Mouse (Mus musculus): ENCODE data around the gene Lax1. TPM values are rescaled to one million over a fixed set of nuclear protein-coding genes. Genes with fewer than 3 reads are reported as not detected.
A peak's percentile ranks its signal among the peaks of the same experiment; 100 is the strongest.
"Not testable (repeated sequence)": the region's sequence is repeated elsewhere in the genome, so short reads cannot be mapped to it uniquely, and the experiment has no call there.

The Lax1 gene
- polyA plus RNA-seq, 1 experiment from 2014 or later = 0.26 TPM

- peaks cover 49% of the 10 kb centered on the region for H3K36me3 ChIP-seq
- no peak for DNase-seq (ENCODE audit: low spot score)
- H3K4me1 ChIP-seq = peaks cover 19% of the 10 kb centered on the region
- no peaks in the 10 kb centered on the region for H3K9me3 ChIP-seq
- no peaks in the 10 kb centered on the region for H3K27me3 ChIP-seq (ENCODE audit: insufficient read depth, poor library complexity, severe bottlenecking)
- 65% methylated on average over 6 of the region's 6 CpGs for WGBS
- no peak overlapping the region for H3K27ac ChIP-seq
- H3K4me3 ChIP-seq = no peak overlapping the region
Observed at GRCm38 (mm10) chr1:133710895-133711294, 21.0 kb upstream of the Lax1 start.

GRCm38 (mm10) chr1:133709292-133709691 is 19.4 kb upstream of the Lax1 start:
- Histone ChIP-seq H3K4me3 (no peak overlapping the region), H3K36me3 (peaks cover 50% of the 10 kb centered on the region), H3K9me3 (no peaks in the 10 kb centered on the region), H3K4me1 (peaks cover 19% of the 10 kb centered on the region), H3K27me3 (ENCODE audit: insufficient read depth, poor library complexity, severe bottlenecking) (no peaks in the 10 kb centered on the region), H3K27ac (no peak overlapping the region)
- 87% methylated on average over 3 of the region's 3 CpGs for WGBS
- DNase-seq (ENCODE audit: low spot score) = no peak

GRCm38 (mm10) chr1:133701824-133702223 is 11.9 kb upstream of the Lax1 start:
- 25% methylated on average over 1 of the region's 2 CpGs for WGBS
- H3K27ac ChIP-seq; DNase-seq (ENCODE audit: low spot score); H3K4me3 ChIP-seq; H3K9me3 ChIP-seq; H3K27me3 ChIP-seq (ENCODE audit: insufficient read depth, poor library complexity, severe bottlenecking); H3K4me1 ChIP-seq: not testable (repeated sequence)
- peaks cover 24% of the 10 kb centered on the region for H3K36me3 ChIP-seq

- H3K9me3 ChIP-seq = no peaks in the 10 kb centered on the region
- DNase-seq (ENCODE audit: low spot score) = no peak
- H3K36me3 ChIP-seq = 0 out of 2 replicates have a peak, but pooled peaks cover 3% of the 10 kb centered on the region
- no peak overlapping the region; the same call in 1 of the 2 replicates for H3K27ac ChIP-seq
- no peaks in the 10 kb centered on the region for H3K27me3 ChIP-seq (ENCODE audit: insufficient read depth, poor library complexity, severe bottlenecking)
- WGBS = 90% methylated on average over 12 of the region's 12 CpGs
- H3K4me3 ChIP-seq = no peak overlapping the region
- H3K4me1 ChIP-seq = peaks cover 36% of the 10 kb centered on the region
Observed at GRCm38 (mm10) chr1:133697935-133698620, 8.2 kb upstream of the Lax1 start.

- Histone ChIP-seq H3K27ac (peak overlapping the region; percentile 87), H3K4me3 (no peak overlapping the region), H3K27me3 (ENCODE audit: insufficient read depth, poor library complexity, severe bottlenecking) (no peaks in the 10 kb centered on the region), H3K36me3 (no peaks in the 10 kb centered on the region), H3K9me3 (no peaks in the 10 kb centered on the region), H3K4me1 (peaks cover 42% of the 10 kb centered on the region)
- 48% methylated on average over 7 of the region's 7 CpGs for WGBS
- DNase-seq (ENCODE audit: low spot score) = no peak
Observed at GRCm38 (mm10) chr1:133695901-133696300, 6.0 kb upstream of the Lax1 start.

- Histone ChIP-seq H3K27me3 (ENCODE audit: insufficient read depth, poor library complexity, severe bottlenecking) (no peaks in the 10 kb centered on the region), H3K9me3 (no peaks in the 10 kb centered on the region), H3K4me3 (no peak overlapping the region), H3K4me1 (peaks cover 46% of the 10 kb centered on the region), H3K27ac (peak overlapping the region; percentile 87), H3K36me3 (no peaks in the 10 kb centered on the region)
- no peak for DNase-seq (ENCODE audit: low spot score)
- 79% methylated on average over 1 of the region's 1 CpGs for WGBS
Observed at GRCm38 (mm10) chr1:133694876-133695275, 5.0 kb upstream of the Lax1 start.

- no peak for DNase-seq (ENCODE audit: low spot score)
Observed at GRCm38 (mm10) chr1:133694301-133694700, 4.4 kb upstream of the Lax1 start.

GRCm38 (mm10) chr1:133693536-133694114 is 3.7 kb upstream of the Lax1 start:
- Histone ChIP-seq H3K4me3 (no peak overlapping the region), H3K4me1 (peaks cover 49% of the 10 kb centered on the region), H3K27ac (peak overlapping the region; percentile 87), H3K36me3 (no peaks in the 10 kb centered on the region), H3K9me3 (no peaks in the 10 kb centered on the region), H3K27me3 (ENCODE audit: insufficient read depth, poor library complexity, severe bottlenecking) (no peaks in the 10 kb centered on the region)
- DNase-seq (ENCODE audit: low spot score) = no peak
- WGBS = 58% methylated on average over 11 of the region's 11 CpGs

More at GRCm38 (mm10) chr1:133694301-133694700, 4.4 kb upstream of the Lax1 start:
- 4% methylated on average over 1 of the region's 1 CpGs for WGBS
- peaks cover 49% of the 10 kb centered on the region for H3K4me1 ChIP-seq
- H3K4me3 ChIP-seq = no peak overlapping the region
- H3K27ac ChIP-seq = peak overlapping the region; percentile 87
- H3K9me3 ChIP-seq = no peaks in the 10 kb centered on the region
- H3K36me3 ChIP-seq = no peaks in the 10 kb centered on the region
- H3K27me3 ChIP-seq (ENCODE audit: insufficient read depth, poor library complexity, severe bottlenecking) = no peaks in the 10 kb centered on the region

- Histone ChIP-seq H3K4me1 (peaks cover 49% of the 10 kb centered on the region), H3K36me3 (no peaks in the 10 kb centered on the region)
- 31% methylated on average over 4 of the region's 4 CpGs for WGBS
Observed at GRCm38 (mm10) chr1:133692195-133692594, 2.3 kb upstream of the Lax1 start.

GRCm38 (mm10) chr1:133691046-133691445 is 1.1 kb upstream of the Lax1 start:
- no peak for DNase-seq (ENCODE audit: low spot score)
- 0 out of 2 replicates have a peak overlapping the region, but pooled peaks have one; percentile 2 for H3K27ac ChIP-seq
- 92% methylated on average over 6 of the region's 6 CpGs for WGBS
- H3K27me3 ChIP-seq (ENCODE audit: insufficient read depth, poor library complexity, severe bottlenecking) = no peaks in the 10 kb centered on the region
- H3K4me3 ChIP-seq = no peak overlapping the region
- H3K9me3 ChIP-seq = no peaks in the 10 kb centered on the region
- H3K4me1 ChIP-seq = peaks cover 39% of the 10 kb centered on the region
- no peaks in the 10 kb centered on the region for H3K36me3 ChIP-seq

More at GRCm38 (mm10) chr1:133692195-133692594, 2.3 kb upstream of the Lax1 start:
- H3K9me3 ChIP-seq = no peaks in the 10 kb centered on the region
- H3K27me3 ChIP-seq (ENCODE audit: insufficient read depth, poor library complexity, severe bottlenecking) = no peaks in the 10 kb centered on the region
- no peak overlapping the region for H3K4me3 ChIP-seq
- H3K27ac ChIP-seq = peak overlapping the region; percentile 47; the same call in 1 of the 2 replicates
- no peak for DNase-seq (ENCODE audit: low spot score)

GRCm38 (mm10) chr1:133688301-133688700 is 1.6 kb downstream of the Lax1 start:
- H3K4me3 ChIP-seq = no peak overlapping the region
- H3K27me3 ChIP-seq (ENCODE audit: insufficient read depth, poor library complexity, severe bottlenecking) = no peaks in the 10 kb centered on the region
- peaks cover 13% of the 10 kb centered on the region for H3K4me1 ChIP-seq
- no peaks in the 10 kb centered on the region for H3K9me3 ChIP-seq
- no peak overlapping the region for H3K27ac ChIP-seq
- no peak for DNase-seq (ENCODE audit: low spot score)
- WGBS = 77% methylated on average over 7 of the region's 7 CpGs
- no peaks in the 10 kb centered on the region for H3K36me3 ChIP-seq

GRCm38 (mm10) chr1:133685749-133686519 is 4.0 kb downstream of the Lax1 start:
- H3K27ac ChIP-seq = no peak overlapping the region

GRCm38 (mm10) chr1:133671801-133672200 is 18.1 kb downstream of the Lax1 start:
- no peaks in the 10 kb centered on the region for H3K36me3 ChIP-seq
- H3K27ac ChIP-seq = no peak overlapping the region
- no peak overlapping the region for H3K4me3 ChIP-seq
- no peaks in the 10 kb centered on the region for H3K4me1 ChIP-seq
- no peaks in the 10 kb centered on the region for H3K27me3 ChIP-seq (ENCODE audit: insufficient read depth, poor library complexity, severe bottlenecking)
- 56% methylated on average over 3 of the region's 3 CpGs for WGBS
- H3K9me3 ChIP-seq = no peaks in the 10 kb centered on the region
- DNase-seq (ENCODE audit: low spot score) = no peak

More at GRCm38 (mm10) chr1:133685749-133686519, 4.0 kb downstream of the Lax1 start:
- H3K27me3 ChIP-seq (ENCODE audit: insufficient read depth, poor library complexity, severe bottlenecking) = no peaks in the 10 kb centered on the region
- H3K4me3 ChIP-seq = no peak overlapping the region
- H3K36me3 ChIP-seq = no peaks in the 10 kb centered on the region
- no peak for DNase-seq (ENCODE audit: low spot score)
- H3K9me3 ChIP-seq = no peaks in the 10 kb centered on the region
- 83% methylated on average over 10 of the region's 10 CpGs for WGBS
- H3K4me1 ChIP-seq = peaks cover 7% of the 10 kb centered on the region; the same call in 1 of the 2 replicates
